Mouse (Mus musculus) forebrain, embryonic 14.5 days (tissue): Measurements from ENCODE around the gene Slc1a2. TPM values are rescaled to one million over a fixed set of nuclear protein-coding genes. Genes with fewer than 3 reads are reported as not detected.

ENCODE experiments used
- ATAC-seq: fragments of 200-750 bp; cut with Nextera tagmentation; 2 replicates; pipeline ENCODE4 v1.8.0; 2017; ENCODE audit warnings: mild to moderate bottlenecking, moderate library complexity
- DNase-seq: peaks from one replicate; pipeline ENCODE4 v3.0.0-alpha.2; 2015; ENCODE audit warnings: low spot score
- H3K27ac ChIP-seq: fragments of 300-500 bp; sonication (generic); 2 replicates; pipeline ENCODE4 v1.5.1; 2014; ENCODE audit warnings: low read depth, mild to moderate bottlenecking, control low read depth, low read length, moderate library complexity
- H3K27me3 ChIP-seq: fragments of 300-500 bp; sonication (generic); replicated peaks from 2 replicates; pipeline ENCODE4 v1.6.1; 2014; ENCODE audit warnings: low read length, control low read depth, mixed read lengths; ENCODE audit not compliant: control insufficient read depth, insufficient read depth
- H3K36me3 ChIP-seq: fragments of 300-500 bp; sonication (generic); 2 replicates; pipeline ENCODE4 v1.6.1; 2014; ENCODE audit warnings: low read length, control low read depth; ENCODE audit not compliant: control insufficient read depth, insufficient read depth
- H3K4me1 ChIP-seq: fragments of 300-500 bp; sonication (generic); 2 replicates; pipeline ENCODE4 v1.6.1; 2014; ENCODE audit warnings: antibody characterized with exemption, low read length, control low read depth; ENCODE audit not compliant: control insufficient read depth, insufficient read depth
- H3K4me2 ChIP-seq: fragments of 300-500 bp; sonication (generic); 2 replicates; pipeline ENCODE4 v1.6.1; 2014; ENCODE audit warnings: mild to moderate bottlenecking, control low read depth, low read length
- H3K4me3 ChIP-seq: fragments of 300-500 bp; sonication (generic); 2 replicates; pipeline ENCODE4 v1.5.1; 2014; ENCODE audit warnings: low read depth, low read length, control low read depth
- H3K9ac ChIP-seq: fragments of 300-500 bp; sonication (generic); 2 replicates; pipeline ENCODE4 v1.6.1; 2014; ENCODE audit warnings: mild to moderate bottlenecking, low read length, control low read depth, moderate library complexity
- H3K9me3 ChIP-seq: fragments of 300-500 bp; sonication (generic); replicated peaks from 2 replicates; pipeline ENCODE4 v1.6.1; 2016; ENCODE audit warnings: low read length, control low read depth, mixed read lengths; ENCODE audit not compliant: control insufficient read depth
- WGBS: fragments of 180-500 bp; shearing (Covaris S2); extraction: QIAGEN DNeasy Blood & Tissue Kit; methylation state at CpG from one replicate; pipeline ENCODE4 v1.1.7; 2014; 5-methylcytosine and 5-hydroxymethylcytosine counted together
- polyA plus RNA-seq: library from polyadenylated mRNA; unstranded; fragments of >200 nt; fragmentation: Nextera tagmentation; extraction: Ambion mirVana; gene quantifications from 2 replicates; pipeline ENCODE4 v1.2.1, GENCODE M21; 2014

Slc1a2 gene
- polyA plus RNA-seq: 11.5 and 12.0 TPM in 2 replicates

- under 1% methylated on average over 20 of the region's 20 CpGs for WGBS
These were observed at the start of gene Slc1a2 for GRCm38 (mm10) chr2:102658163-102658660. TSS of gene Slc1a2 (plus strand) at chr2:102658659.

GRCm38 (mm10) chr2:102610485-102610884, 48.0 kb upstream of the Slc1a2 start:
- WGBS: 93% methylated on average over 4 of the region's 4 CpGs
- no peak for ATAC-seq
- no peak for DNase-seq

More at GRCm38 (mm10) chr2:102658163-102658660, at the start of gene Slc1a2:
- DNase-seq: no peak
- peak within 1 kb of the TSS; percentile 70 for H3K4me3 ChIP-seq
- no peaks in the 10 kb centered on the region for H3K27me3 ChIP-seq
- peak within 1 kb of the TSS; percentile 89 for H3K4me2 ChIP-seq
- peak within 1 kb of the TSS; percentile 82 for H3K9ac ChIP-seq
- H3K27ac ChIP-seq: peak within 1 kb of the TSS; percentile 87
- no peaks in the 10 kb centered on the region for H3K36me3 ChIP-seq
- peak; percentile 25 for ATAC-seq
- H3K4me1 ChIP-seq: peaks cover 33% of the 10 kb centered on the region
- H3K9me3 ChIP-seq: no peaks in the 10 kb centered on the region

GRCm38 (mm10) chr2:102616637-102617036, 41.8 kb upstream of the Slc1a2 start:
- Histone ChIP-seq H3K27ac (no peak overlapping the region), H3K36me3 (no peaks in the 10 kb centered on the region), H3K9me3 (no peaks in the 10 kb centered on the region), H3K4me1 (no peaks in the 10 kb centered on the region; the same call in 1 of the 2 replicates), H3K27me3 (no peaks in the 10 kb centered on the region), H3K4me2 (no peak overlapping the region), H3K4me3 (no peak overlapping the region), H3K9ac (no peak overlapping the region)
- no peak for ATAC-seq
- DNase-seq: no peak
- 81% methylated on average over 2 of the region's 2 CpGs for WGBS

More at GRCm38 (mm10) chr2:102610485-102610884, 48.0 kb upstream of the Slc1a2 start:
- no peaks in the 10 kb centered on the region for H3K27me3 ChIP-seq
- no peaks in the 10 kb centered on the region for H3K9me3 ChIP-seq
- H3K36me3 ChIP-seq: no peaks in the 10 kb centered on the region
- no peak overlapping the region for H3K4me3 ChIP-seq
- no peak overlapping the region for H3K9ac ChIP-seq
- H3K27ac ChIP-seq: no peak overlapping the region
- H3K4me2 ChIP-seq: no peak overlapping the region
- H3K4me1 ChIP-seq: no peaks in the 10 kb centered on the region

GRCm38 (mm10) chr2:102620744-102621429, 37.6 kb upstream of the Slc1a2 start:
- Histone ChIP-seq H3K4me3 (no peak overlapping the region), H3K36me3 (no peaks in the 10 kb centered on the region), H3K27me3 (no peaks in the 10 kb centered on the region; the same call in 1 of the 2 replicates), H3K9ac (no peak overlapping the region), H3K4me2 (no peak overlapping the region), H3K9me3 (no peaks in the 10 kb centered on the region), H3K27ac (no peak overlapping the region), H3K4me1 (no peaks in the 10 kb centered on the region; the same call in 1 of the 2 replicates)
- ATAC-seq (peak; percentile 48; the same call in 1 of the 2 replicates), DNase-seq (peak; percentile 45)
- 34% methylated on average over 12 of the region's 12 CpGs for WGBS

- Histone ChIP-seq H3K9ac (no peak overlapping the region), H3K27ac (no peak overlapping the region), H3K36me3 (no peaks in the 10 kb centered on the region), H3K9me3 (no peaks in the 10 kb centered on the region), H3K4me1 (no peaks in the 10 kb centered on the region; the same call in 1 of the 2 replicates), H3K27me3 (no peaks in the 10 kb centered on the region; the same call in 1 of the 2 replicates), H3K4me3 (no peak overlapping the region), H3K4me2 (no peak overlapping the region)
- DNase-seq: no peak
- no peak for ATAC-seq
- WGBS: 90% methylated on average over 5 of the region's 5 CpGs
These were observed 36.3 kb upstream of the Slc1a2 start for GRCm38 (mm10) chr2:102622176-102622575.

- H3K4me2 ChIP-seq: no peak overlapping the region
- ATAC-seq: no peak
- H3K9me3 ChIP-seq: no peaks in the 10 kb centered on the region
- H3K27ac ChIP-seq: no peak overlapping the region
- no peak overlapping the region for H3K9ac ChIP-seq
- no peaks in the 10 kb centered on the region for H3K36me3 ChIP-seq
- no peak for DNase-seq
- H3K4me1 ChIP-seq: no peaks in the 10 kb centered on the region; the same call in 1 of the 2 replicates
- H3K4me3 ChIP-seq: no peak overlapping the region
- H3K27me3 ChIP-seq: no peaks in the 10 kb centered on the region; the same call in 1 of the 2 replicates
These were observed 35.5 kb upstream of the Slc1a2 start for GRCm38 (mm10) chr2:102622943-102623342.

- H3K4me1 ChIP-seq: no peaks in the 10 kb centered on the region; the same call in 1 of the 2 replicates
- no peaks in the 10 kb centered on the region for H3K36me3 ChIP-seq
- no peaks in the 10 kb centered on the region; the same call in 1 of the 2 replicates for H3K27me3 ChIP-seq
- H3K4me2 ChIP-seq: no peak overlapping the region
- WGBS: 74% methylated on average over 1 of the region's 1 CpGs
- no peak overlapping the region for H3K4me3 ChIP-seq
- DNase-seq (no peak), ATAC-seq (no peak)
- no peak overlapping the region for H3K27ac ChIP-seq
- H3K9me3 ChIP-seq: no peaks in the 10 kb centered on the region
- H3K9ac ChIP-seq: no peak overlapping the region
These were observed 33.9 kb upstream of the Slc1a2 start for GRCm38 (mm10) chr2:102624538-102624937.

- Histone ChIP-seq H3K4me1 (no peaks in the 10 kb centered on the region), H3K4me2 (no peak overlapping the region), H3K36me3 (no peaks in the 10 kb centered on the region), H3K4me3 (no peak overlapping the region), H3K27ac (no peak overlapping the region), H3K9ac (no peak overlapping the region), H3K9me3 (no peaks in the 10 kb centered on the region), H3K27me3 (no peaks in the 10 kb centered on the region)
- WGBS: 93% methylated on average over 4 of the region's 4 CpGs
- ATAC-seq (no peak), DNase-seq (no peak)
These were observed 26.1 kb upstream of the Slc1a2 start for GRCm38 (mm10) chr2:102632361-102632760.

- no peaks in the 10 kb centered on the region for H3K9me3 ChIP-seq
- no peak overlapping the region for H3K27ac ChIP-seq
- no peak overlapping the region for H3K4me3 ChIP-seq
- H3K27me3 ChIP-seq: no peaks in the 10 kb centered on the region
- peaks cover 4% of the 10 kb centered on the region for H3K4me1 ChIP-seq
- H3K9ac ChIP-seq: no peak overlapping the region
- WGBS: 86% methylated on average over 1 of the region's 1 CpGs
- no peak for DNase-seq
- no peaks in the 10 kb centered on the region for H3K36me3 ChIP-seq
- H3K4me2 ChIP-seq: no peak overlapping the region
- ATAC-seq: no peak
These were observed 24.4 kb upstream of the Slc1a2 start for GRCm38 (mm10) chr2:102634010-102634409.
